Mouse (Mus musculus): ENCODE measurements at regions not wholly inside any gene's neighbourhood (a gene's known extent, or its start where the extent isn't known, plus 50 kb on each side); places are given as distances from the start of the nearest gene placed in this dataset.

DNA sequence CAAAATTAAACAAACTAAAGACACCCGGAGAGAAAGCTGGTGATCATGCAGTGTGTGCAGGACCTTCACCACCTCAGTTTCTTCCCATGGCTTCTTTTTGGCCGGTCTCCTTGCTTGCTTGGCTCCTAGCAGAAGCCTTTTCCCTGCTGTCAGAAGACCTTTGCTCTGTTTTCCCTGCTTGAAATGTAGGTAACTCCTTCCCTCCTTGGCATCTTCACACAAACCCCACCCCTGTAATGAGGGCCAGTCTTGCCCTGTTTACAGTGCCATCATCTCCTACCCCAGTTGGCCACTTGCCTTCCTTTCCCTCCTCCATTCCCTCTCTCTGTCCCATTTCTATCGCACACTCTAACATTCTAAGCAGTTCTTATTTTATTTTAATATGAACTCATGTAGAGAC, 69.7 kb upstream of the Lama4 start:
- 90% methylated on average over 3 of the region's 3 CpGs for WGBS

GRCm38 (mm10) chr10:38897573-38897972, 67.7 kb upstream of the Lama4 start:
- Histone ChIP-seq H3K9ac (ENCODE audit: low read length) (no peak overlapping the region), H3K36me3 (ENCODE audit: control insufficient read depth, insufficient read depth, low read length) (no peaks in the 10 kb centered on the region), H3K9me3 (replicated peaks; ENCODE audit: control insufficient read depth, low read length) (no peaks in the 10 kb centered on the region), H3K27me3 (replicated peaks; ENCODE audit: control insufficient read depth, insufficient read depth, low read length) (no peaks in the 10 kb centered on the region), H3K27ac (ENCODE audit: low read depth, low read length) (no peak overlapping the region), H3K4me3 (ENCODE audit: low read depth, low read length) (no peak overlapping the region), H3K4me2 (ENCODE audit: low read length) (no peak overlapping the region), H3K4me1 (ENCODE audit: control insufficient read depth, insufficient read depth, low read length) (no peaks in the 10 kb centered on the region)
- WGBS = 62% methylated on average over 5 of the region's 5 CpGs
- ATAC-seq (no peak), DNase-seq (ENCODE audit: low spot score) (no peak)

More for the DNA sequence above, 69.7 kb upstream of the Lama4 start:
- Histone ChIP-seq H3K9ac (ENCODE audit: low read length) (no peak overlapping the region), H3K4me3 (ENCODE audit: low read depth, low read length) (no peak overlapping the region), H3K4me2 (ENCODE audit: low read length) (no peak overlapping the region), H3K9me3 (replicated peaks; ENCODE audit: control insufficient read depth, low read length) (no peaks in the 10 kb centered on the region), H3K27ac (ENCODE audit: low read depth, low read length) (no peak overlapping the region), H3K36me3 (ENCODE audit: control insufficient read depth, insufficient read depth, low read length) (no peaks in the 10 kb centered on the region), H3K4me1 (ENCODE audit: control insufficient read depth, insufficient read depth, low read length) (no peaks in the 10 kb centered on the region), H3K27me3 (replicated peaks; ENCODE audit: control insufficient read depth, insufficient read depth, low read length) (no peaks in the 10 kb centered on the region)
- ATAC-seq = no peak
- DNase-seq (ENCODE audit: low spot score) = no peak

GRCm38 (mm10) chr10:38906121-38906520, 59.2 kb upstream of the Lama4 start:
- no peaks in the 10 kb centered on the region for H3K9me3 ChIP-seq (replicated peaks; ENCODE audit: control insufficient read depth, low read length)
- H3K4me1 ChIP-seq (ENCODE audit: control insufficient read depth, insufficient read depth, low read length) = no peaks in the 10 kb centered on the region
- H3K36me3 ChIP-seq (ENCODE audit: control insufficient read depth, insufficient read depth, low read length) = no peaks in the 10 kb centered on the region
- ATAC-seq (no peak), DNase-seq (ENCODE audit: low spot score) (no peak)
- WGBS = 49% methylated on average over 3 of the region's 3 CpGs
- H3K27me3 ChIP-seq (replicated peaks; ENCODE audit: control insufficient read depth, insufficient read depth, low read length) = no peaks in the 10 kb centered on the region
- H3K4me2 ChIP-seq (ENCODE audit: low read length) = no peak overlapping the region
- no peak overlapping the region for H3K9ac ChIP-seq (ENCODE audit: low read length)
- H3K4me3 ChIP-seq (ENCODE audit: low read depth, low read length) = no peak overlapping the region
- H3K27ac ChIP-seq (ENCODE audit: low read depth, low read length) = no peak overlapping the region

DNA sequence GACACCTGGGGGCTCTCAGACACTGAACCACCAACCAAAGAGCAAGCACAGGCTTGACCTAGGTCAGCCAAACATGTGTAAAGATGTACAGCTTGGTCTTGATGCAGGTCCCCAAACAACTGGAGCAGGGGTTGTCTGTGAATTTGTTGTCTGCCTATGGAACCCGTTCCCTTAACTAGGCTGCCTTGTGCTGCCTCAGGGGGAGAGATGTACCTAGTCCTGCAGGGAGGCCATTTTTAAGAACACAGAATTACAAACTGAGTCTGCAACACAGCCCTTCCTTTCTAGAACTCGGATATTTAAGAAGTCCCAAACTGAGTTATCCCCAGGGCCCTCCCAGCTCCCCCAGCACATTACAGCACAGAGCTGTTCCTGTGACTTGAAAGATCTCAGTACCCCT, 57.5 kb upstream of the Lama4 start:
- WGBS = 83% methylated on average over 2 of the region's 2 CpGs
- Histone ChIP-seq H3K9me3 (replicated peaks; ENCODE audit: control insufficient read depth, low read length) (no peaks in the 10 kb centered on the region), H3K36me3 (ENCODE audit: control insufficient read depth, insufficient read depth, low read length) (no peaks in the 10 kb centered on the region), H3K4me2 (ENCODE audit: low read length) (no peak overlapping the region), H3K9ac (ENCODE audit: low read length) (no peak overlapping the region), H3K27ac (ENCODE audit: low read depth, low read length) (no peak overlapping the region), H3K4me1 (ENCODE audit: control insufficient read depth, insufficient read depth, low read length) (no peaks in the 10 kb centered on the region), H3K27me3 (replicated peaks; ENCODE audit: control insufficient read depth, insufficient read depth, low read length) (no peaks in the 10 kb centered on the region), H3K4me3 (ENCODE audit: low read depth, low read length) (no peak overlapping the region)
- no peak for DNase-seq (ENCODE audit: low spot score)
- no peak for ATAC-seq

GRCm38 (mm10) chr10:38908277-38908676, 57.0 kb upstream of the Lama4 start:
- Histone ChIP-seq H3K4me1 (ENCODE audit: control insufficient read depth, insufficient read depth, low read length) (no peaks in the 10 kb centered on the region), H3K27me3 (replicated peaks; ENCODE audit: control insufficient read depth, insufficient read depth, low read length) (no peaks in the 10 kb centered on the region), H3K9me3 (replicated peaks; ENCODE audit: control insufficient read depth, low read length) (no peaks in the 10 kb centered on the region), H3K36me3 (ENCODE audit: control insufficient read depth, insufficient read depth, low read length) (no peaks in the 10 kb centered on the region), H3K9ac (ENCODE audit: low read length) (no peak overlapping the region), H3K4me2 (ENCODE audit: low read length) (no peak overlapping the region), H3K4me3 (ENCODE audit: low read depth, low read length) (no peak overlapping the region), H3K27ac (ENCODE audit: low read depth, low read length) (peak overlapping the region; percentile 27; the same call in 1 of the 2 replicates)
- 59% methylated on average over 9 of the region's 9 CpGs for WGBS
- DNase-seq (ENCODE audit: low spot score) (peak; percentile 64), ATAC-seq (peak; percentile 72)

- no peak for DNase-seq (ENCODE audit: low spot score)
- no peaks in the 10 kb centered on the region for H3K4me1 ChIP-seq (ENCODE audit: control insufficient read depth, insufficient read depth, low read length)
- H3K27me3 ChIP-seq (replicated peaks; ENCODE audit: control insufficient read depth, insufficient read depth, low read length) = no peaks in the 10 kb centered on the region
- H3K9ac ChIP-seq (ENCODE audit: low read length) = no peak overlapping the region
- H3K4me2 ChIP-seq (ENCODE audit: low read length) = no peak overlapping the region
- 92% methylated on average over 1 of the region's 1 CpGs for WGBS
- no peak for ATAC-seq
- no peaks in the 10 kb centered on the region for H3K9me3 ChIP-seq (replicated peaks; ENCODE audit: control insufficient read depth, low read length)
- no peak overlapping the region for H3K27ac ChIP-seq (ENCODE audit: low read depth, low read length)
- no peak overlapping the region for H3K4me3 ChIP-seq (ENCODE audit: low read depth, low read length)
- H3K36me3 ChIP-seq (ENCODE audit: control insufficient read depth, insufficient read depth, low read length) = no peaks in the 10 kb centered on the region
Observed at GRCm38 (mm10) chr10:38909152-38909732, 56.1 kb upstream of the Lama4 start.

DNA sequence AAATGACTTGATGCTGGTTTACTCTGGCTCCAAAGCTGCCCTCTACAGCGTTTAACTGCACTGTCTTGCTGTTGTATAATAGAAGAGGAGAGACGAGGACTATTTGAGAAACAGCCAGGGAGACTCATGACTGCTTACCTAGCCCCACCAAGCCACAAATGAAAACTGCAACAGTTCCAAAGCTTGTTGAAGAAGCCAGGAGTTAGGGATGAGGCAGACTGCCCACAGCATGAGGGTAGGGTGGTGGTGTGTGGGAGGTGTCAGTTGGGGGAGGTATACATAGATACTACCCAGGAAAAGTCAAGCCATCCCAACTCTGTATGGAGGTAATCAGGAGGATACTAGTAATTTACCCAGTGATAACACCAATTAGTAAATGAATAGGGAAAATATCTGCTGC, 55.5 kb upstream of the Lama4 start:
- H3K9ac ChIP-seq (ENCODE audit: low read length) = no peak overlapping the region
- no peak overlapping the region for H3K27ac ChIP-seq (ENCODE audit: low read depth, low read length)
- H3K4me3 ChIP-seq (ENCODE audit: low read depth, low read length) = no peak overlapping the region
- H3K9me3 ChIP-seq (replicated peaks; ENCODE audit: control insufficient read depth, low read length) = no peaks in the 10 kb centered on the region
- H3K4me1 ChIP-seq (ENCODE audit: control insufficient read depth, insufficient read depth, low read length) = no peaks in the 10 kb centered on the region
- ATAC-seq = no peak
- 82% methylated on average over 2 of the region's 2 CpGs for WGBS
- no peaks in the 10 kb centered on the region for H3K36me3 ChIP-seq (ENCODE audit: control insufficient read depth, insufficient read depth, low read length)
- no peak for DNase-seq (ENCODE audit: low spot score)
- no peak overlapping the region for H3K4me2 ChIP-seq (ENCODE audit: low read length)
- H3K27me3 ChIP-seq (replicated peaks; ENCODE audit: control insufficient read depth, insufficient read depth, low read length) = no peaks in the 10 kb centered on the region

DNA sequence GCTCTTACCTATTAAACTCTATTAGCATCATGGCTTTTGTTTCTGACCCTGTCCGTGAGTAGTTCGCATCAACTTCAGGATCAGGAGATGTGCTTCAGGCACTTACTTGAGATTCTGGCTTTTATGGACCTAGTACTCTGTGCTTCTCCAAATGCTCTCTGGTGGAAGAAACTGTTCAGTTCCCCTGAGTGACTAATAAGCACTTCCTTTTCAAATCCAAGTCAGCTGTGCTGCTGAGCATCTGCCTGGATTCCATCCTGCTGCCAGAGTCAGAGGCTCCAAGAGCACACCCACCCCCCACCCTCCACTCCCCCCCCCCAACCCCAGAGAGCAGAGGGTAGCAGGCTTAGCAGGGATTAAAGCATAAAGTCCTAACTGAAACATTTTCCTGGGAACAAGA, 52.3 kb upstream of the Lama4 start:
- Histone ChIP-seq H3K27ac (ENCODE audit: low read depth, low read length) (no peak overlapping the region), H3K9me3 (replicated peaks; ENCODE audit: control insufficient read depth, low read length) (no peaks in the 10 kb centered on the region), H3K4me3 (ENCODE audit: low read depth, low read length) (no peak overlapping the region), H3K4me1 (ENCODE audit: control insufficient read depth, insufficient read depth, low read length) (no peaks in the 10 kb centered on the region), H3K36me3 (ENCODE audit: control insufficient read depth, insufficient read depth, low read length) (no peaks in the 10 kb centered on the region), H3K9ac (ENCODE audit: low read length) (no peak overlapping the region), H3K27me3 (replicated peaks; ENCODE audit: control insufficient read depth, insufficient read depth, low read length) (no peaks in the 10 kb centered on the region), H3K4me2 (ENCODE audit: low read length) (no peak overlapping the region)
- no peak for ATAC-seq
- WGBS = 82% methylated on average over 2 of the region's 2 CpGs
- no peak for DNase-seq (ENCODE audit: low spot score)
